Mouse (Mus musculus) layer of hippocampus, postnatal 10 days (tissue): ENCODE data around the gene Mrps15. TPM values are rescaled to one million over a fixed set of nuclear protein-coding genes. Genes with fewer than 3 reads are reported as not detected.

Experiments used
- DNase-seq, 2 experiments: peaks; one replicate each; pipeline ENCODE4 v3.0.0; 2021; ENCODE audit warnings: low spot score in 2 of 2
- long read RNA-seq: library from polyadenylated mRNA; stranded (forward); transcript quantifications from one replicate; pipeline ENCODE4 v2.0.0, GENCODE M21; 2023
- total RNA-seq, 2 experiments: library from RNA; stranded (reverse); gene quantifications; 2 replicates each; pipeline ENCODE4 v1.2.3; 2021

Mrps15 gene
- total RNA-seq, result 10 to 100 TPM; 53.6 to 55.7 TPM
- long read RNA-seq, transcript Mrps15-201 (8 exons, 937 nt), result major isoform, 56 of 69 reads
- long read RNA-seq, partial matches to known transcripts, result 6 of 69 reads
- long read RNA-seq, other reads (novel, unspliced or antisense), result 7 of 69 reads

- peak; percentile 78 to 89 for DNase-seq
Observed at GRCm38 (mm10) chr4:126046851-126047585, at the start of gene Mrps15. Mrps15 (plus strand) TSS chr4:126046925.

- DNase-seq, result no peak
Observed at GRCm38 (mm10) chr4:125997826-125998225, 48.9 kb upstream of the Mrps15 start.

GRCm38 (mm10) chr4:126001311-126002199 lies 45.2 kb upstream of the Mrps15 start:
- no peak for DNase-seq

- no peak for DNase-seq
Observed at GRCm38 (mm10) chr4:126017676-126018332, 28.9 kb upstream of the Mrps15 start.

- DNase-seq, result no peak
Observed at GRCm38 (mm10) chr4:126018966-126019538, 27.7 kb upstream of the Mrps15 start.

- no peak for DNase-seq
Observed at GRCm38 (mm10) chr4:126024303-126024900, 22.3 kb upstream of the Mrps15 start, which contains the start of gene Csf3r. Csf3r (plus strand) TSS chr4:126024550.

- DNase-seq, result no peak
Observed at GRCm38 (mm10) chr4:126025801-126026200, 20.9 kb upstream of the Mrps15 start.

GRCm38 (mm10) chr4:126027980-126028379 lies 18.7 kb upstream of the Mrps15 start:
- no peak for DNase-seq

- no peak for DNase-seq
Observed at GRCm38 (mm10) chr4:126029042-126029441, 17.7 kb upstream of the Mrps15 start.

GRCm38 (mm10) chr4:126030705-126031104 lies 16.0 kb upstream of the Mrps15 start:
- DNase-seq, result no peak

- DNase-seq, result no peak
Observed at GRCm38 (mm10) chr4:126035413-126035812, 11.3 kb upstream of the Mrps15 start.

- DNase-seq, result peak; percentile 51 to 63
Observed at GRCm38 (mm10) chr4:126051617-126052016, 4.9 kb downstream of the Mrps15 start.

GRCm38 (mm10) chr4:126057207-126058133 lies 10.7 kb downstream of the Mrps15 start:
- no peak for DNase-seq

GRCm38 (mm10) chr4:126058134-126058996 lies 11.6 kb downstream of the Mrps15 start, which contains the start of gene Oscp1:
Oscp1 (plus strand) TSS chr4:126058565.
- DNase-seq, result peak; percentile 90 to 92

GRCm38 (mm10) chr4:126058997-126059362 lies 12.3 kb downstream of the Mrps15 start:
- peak; percentile 34 to 36 for DNase-seq

- DNase-seq, result peak; percentile 29 to 47
Observed at GRCm38 (mm10) chr4:126062856-126063255, 16.1 kb downstream of the Mrps15 start.

GRCm38 (mm10) chr4:126065241-126065640 lies 18.5 kb downstream of the Mrps15 start:
- peak; percentile 34 to 45 for DNase-seq

GRCm38 (mm10) chr4:126067401-126068077 lies 20.8 kb downstream of the Mrps15 start:
- peak; percentile 25 to 27 for DNase-seq
